Mouse (Mus musculus) liver, embryonic 12.5 days (tissue): Measurements from ENCODE around the gene Fbf1. TPM values are rescaled to one million over a fixed set of nuclear protein-coding genes. Genes with fewer than 3 reads are reported as not detected.

Source experiments
- ATAC-seq: fragments of 200-750 bp; cut with Nextera tagmentation; 2 replicates; pipeline ENCODE4 v1.8.0; 2017; ENCODE audit warnings: moderate number of reproducible peaks, mild to moderate bottlenecking, moderate library complexity
- H3K27ac ChIP-seq: fragments of 300-500 bp; sonication (generic); 2 replicates; pipeline ENCODE4 v1.5.1; 2016; ENCODE audit warnings: mild to moderate bottlenecking
- H3K27me3 ChIP-seq: fragments of 300-500 bp; sonication (generic); replicated peaks from 2 replicates; pipeline ENCODE4 v1.6.1; 2016; ENCODE audit warnings: mild to moderate bottlenecking, moderate library complexity
- H3K36me3 ChIP-seq: fragments of 300-500 bp; sonication (generic); 2 replicates; pipeline ENCODE4 v1.6.1; 2016; ENCODE audit warnings: mild to moderate bottlenecking, moderate library complexity
- H3K4me1 ChIP-seq: fragments of 300-500 bp; sonication (generic); 2 replicates; pipeline ENCODE4 v1.6.1; 2016
- H3K4me2 ChIP-seq: fragments of 300-500 bp; sonication (generic); 2 replicates; pipeline ENCODE4 v1.6.1; 2016; ENCODE audit warnings: mild to moderate bottlenecking, moderate library complexity
- H3K4me3 ChIP-seq: fragments of 300-500 bp; sonication (generic); 2 replicates; pipeline ENCODE4 v1.5.1; 2016; ENCODE audit warnings: mild to moderate bottlenecking, moderate library complexity
- H3K9ac ChIP-seq: fragments of 300-500 bp; sonication (generic); 2 replicates; pipeline ENCODE4 v1.6.1; 2016; ENCODE audit warnings: mild to moderate bottlenecking, moderate library complexity
- H3K9me3 ChIP-seq: fragments of 300-500 bp; sonication (generic); replicated peaks from 2 replicates; pipeline ENCODE4 v1.6.1; 2016; ENCODE audit warnings: mild to moderate bottlenecking, moderate library complexity
- WGBS: fragments of 180-500 bp; shearing (Covaris S2); methylation state at CpG from one replicate; pipeline ENCODE4 v1.1.7; 2016; ENCODE audit not compliant: insufficient replicate concordance; 5-methylcytosine and 5-hydroxymethylcytosine counted together
- polyA plus RNA-seq: library from polyadenylated mRNA; unstranded; fragments of >200 nt; fragmentation: Nextera tagmentation; extraction: Ambion mirVana; gene quantifications from 2 replicates; pipeline ENCODE4 v1.2.1, GENCODE M21; 2016

Gene Fbf1
- polyA plus RNA-seq, 1 experiment from 2014 or later, result 14.3 TPM

GRCm38 (mm10) chr11:116198639-116199531, 30.9 kb upstream of the Fbf1 start, which contains the start of the genes Ten1 and Acox1:
Gene Ten1, plus strand, starts transcription at chr11:116198855.
Gene Acox1, minus strand, starts transcription at chr11:116199045.
- Histone ChIP-seq H3K27ac (peak within 1 kb of the TSS; percentile 88), H3K9ac (peak within 1 kb of the TSS; percentile 87), H3K36me3 (peaks cover 13% of the 10 kb centered on the region; the same call in 1 of the 2 replicates), H3K9me3 (no peaks in the 10 kb centered on the region), H3K4me3 (peak within 1 kb of the TSS; percentile 82), H3K4me2 (peak within 1 kb of the TSS; percentile 94), H3K27me3 (no peaks in the 10 kb centered on the region), H3K4me1 (peaks cover 56% of the 10 kb centered on the region)
- ATAC-seq, result peak; percentile 97
- WGBS, result under 1% methylated on average over 62 of the region's 62 CpGs

- H3K36me3 ChIP-seq, result peaks cover 8% of the 10 kb centered on the region; the same call in 1 of the 2 replicates
- no peaks in the 10 kb centered on the region for H3K9me3 ChIP-seq
- H3K4me2 ChIP-seq, result peak overlapping the region; percentile 94
- peaks cover 52% of the 10 kb centered on the region for H3K4me1 ChIP-seq
- 19% methylated on average over 13 of the region's 13 CpGs for WGBS
- H3K27me3 ChIP-seq, result no peaks in the 10 kb centered on the region
- H3K27ac ChIP-seq, result peak overlapping the region; percentile 88
- H3K4me3 ChIP-seq, result peak overlapping the region; percentile 82
- peak overlapping the region; percentile 87 for H3K9ac ChIP-seq
- peak; percentile 14 for ATAC-seq
Observed at GRCm38 (mm10) chr11:116198132-116198531, 30.2 kb upstream of the Fbf1 start.

- Histone ChIP-seq H3K27ac (no peak overlapping the region), H3K4me1 (peaks cover 51% of the 10 kb centered on the region), H3K9me3 (no peaks in the 10 kb centered on the region), H3K27me3 (no peaks in the 10 kb centered on the region), H3K36me3 (peaks cover 8% of the 10 kb centered on the region; the same call in 1 of the 2 replicates), H3K4me3 (peak overlapping the region; percentile 82), H3K9ac (peak overlapping the region; percentile 87; the same call in 1 of the 2 replicates), H3K4me2 (peak overlapping the region; percentile 94)
- ATAC-seq, result no peak
- 79% methylated on average over 6 of the region's 6 CpGs for WGBS
Observed at GRCm38 (mm10) chr11:116197584-116197906, 29.6 kb upstream of the Fbf1 start.

GRCm38 (mm10) chr11:116196866-116197583, 29.1 kb upstream of the Fbf1 start:
- ATAC-seq, result no peak
- peak overlapping the region; percentile 94 for H3K4me2 ChIP-seq
- H3K9me3 ChIP-seq, result no peaks in the 10 kb centered on the region
- 91% methylated on average over 18 of the region's 18 CpGs for whole genome bisulfite sequencing
- H3K27ac ChIP-seq, result no peak overlapping the region
- peak overlapping the region; percentile 87; the same call in 1 of the 2 replicates for H3K9ac ChIP-seq
- no peaks in the 10 kb centered on the region for H3K27me3 ChIP-seq
- no peak overlapping the region; the same call in 1 of the 2 replicates for H3K4me3 ChIP-seq
- peaks cover 8% of the 10 kb centered on the region; the same call in 1 of the 2 replicates for H3K36me3 ChIP-seq
- H3K4me1 ChIP-seq, result peaks cover 53% of the 10 kb centered on the region

- H3K4me1 ChIP-seq, result peaks cover 51% of the 10 kb centered on the region
- H3K9me3 ChIP-seq, result no peaks in the 10 kb centered on the region
- peaks cover 8% of the 10 kb centered on the region; the same call in 1 of the 2 replicates for H3K36me3 ChIP-seq
- peak overlapping the region; percentile 6; the same call in 1 of the 2 replicates for H3K27ac ChIP-seq
- WGBS, result 70% methylated on average over 3 of the region's 3 CpGs
- H3K9ac ChIP-seq, result no peak overlapping the region
- H3K27me3 ChIP-seq, result no peaks in the 10 kb centered on the region
- no peak overlapping the region for H3K4me2 ChIP-seq
- no peak overlapping the region for H3K4me3 ChIP-seq
- no peak for ATAC-seq
Observed at GRCm38 (mm10) chr11:116196336-116196735, 28.4 kb upstream of the Fbf1 start.

- Histone ChIP-seq H3K4me2 (peak overlapping the region; percentile 31), H3K4me3 (no peak overlapping the region), H3K36me3 (peaks cover 10% of the 10 kb centered on the region), H3K9ac (0 out of 2 replicates have a peak overlapping the region, but pooled peaks have one; percentile 14), H3K4me1 (peaks cover 47% of the 10 kb centered on the region), H3K27me3 (no peaks in the 10 kb centered on the region), H3K9me3 (no peaks in the 10 kb centered on the region), H3K27ac (peak overlapping the region; percentile 73)
- no peak for ATAC-seq
- WGBS, result 19% methylated on average over 5 of the region's 5 CpGs
Observed at GRCm38 (mm10) chr11:116195252-116195651, 27.3 kb upstream of the Fbf1 start.

- Histone ChIP-seq H3K4me1 (peaks cover 45% of the 10 kb centered on the region), H3K27ac (peak overlapping the region; percentile 73; the same call in 1 of the 2 replicates), H3K4me2 (peak overlapping the region; percentile 31), H3K4me3 (no peak overlapping the region), H3K36me3 (peaks cover 16% of the 10 kb centered on the region), H3K27me3 (no peaks in the 10 kb centered on the region), H3K9me3 (no peaks in the 10 kb centered on the region), H3K9ac (peak overlapping the region; percentile 34; the same call in 1 of the 2 replicates)
- no peak for ATAC-seq
- 28% methylated on average over 8 of the region's 8 CpGs for WGBS
Observed at GRCm38 (mm10) chr11:116194619-116195018, 26.7 kb upstream of the Fbf1 start.

GRCm38 (mm10) chr11:116187226-116187930, 19.4 kb upstream of the Fbf1 start:
- Histone ChIP-seq H3K36me3 (peaks cover 61% of the 10 kb centered on the region), H3K4me2 (no peak overlapping the region)

GRCm38 (mm10) chr11:116186360-116186759, 18.4 kb upstream of the Fbf1 start:
- H3K4me3 ChIP-seq, result no peak overlapping the region
- H3K27ac ChIP-seq, result no peak overlapping the region
- WGBS, result 95% methylated on average over 11 of the region's 11 CpGs
- ATAC-seq, result no peak
- H3K36me3 ChIP-seq, result peaks cover 71% of the 10 kb centered on the region
- H3K4me2 ChIP-seq, result no peak overlapping the region
- H3K9ac ChIP-seq, result no peak overlapping the region
- no peaks in the 10 kb centered on the region for H3K27me3 ChIP-seq
- H3K4me1 ChIP-seq, result 0 out of 2 replicates have a peak, but pooled peaks cover 10% of the 10 kb centered on the region
- no peaks in the 10 kb centered on the region for H3K9me3 ChIP-seq

More at GRCm38 (mm10) chr11:116187226-116187930, 19.4 kb upstream of the Fbf1 start:
- H3K4me1 ChIP-seq, result 0 out of 2 replicates have a peak, but pooled peaks cover 16% of the 10 kb centered on the region
- WGBS, result 59% methylated on average over 11 of the region's 11 CpGs
- no peak overlapping the region for H3K9ac ChIP-seq
- no peaks in the 10 kb centered on the region for H3K9me3 ChIP-seq
- no peaks in the 10 kb centered on the region for H3K27me3 ChIP-seq
- H3K4me3 ChIP-seq, result no peak overlapping the region
- ATAC-seq, result no peak
- H3K27ac ChIP-seq, result no peak overlapping the region

GRCm38 (mm10) chr11:116185836-116186235, 17.9 kb upstream of the Fbf1 start:
- H3K4me2 ChIP-seq, result no peak overlapping the region
- H3K4me3 ChIP-seq, result no peak overlapping the region
- 0 out of 2 replicates have a peak, but pooled peaks cover 10% of the 10 kb centered on the region for H3K4me1 ChIP-seq
- no peak overlapping the region for H3K27ac ChIP-seq
- no peak overlapping the region for H3K9ac ChIP-seq
- WGBS, result 85% methylated on average over 3 of the region's 3 CpGs
- no peaks in the 10 kb centered on the region for H3K27me3 ChIP-seq
- H3K9me3 ChIP-seq, result no peaks in the 10 kb centered on the region
- H3K36me3 ChIP-seq, result peaks cover 74% of the 10 kb centered on the region
- ATAC-seq, result no peak

GRCm38 (mm10) chr11:116178411-116179121, 10.6 kb upstream of the Fbf1 start:
- Histone ChIP-seq H3K36me3 (peaks cover 91% of the 10 kb centered on the region), H3K4me1 (peaks cover 3% of the 10 kb centered on the region; the same call in 1 of the 2 replicates), H3K9me3 (no peaks in the 10 kb centered on the region), H3K27me3 (no peaks in the 10 kb centered on the region), H3K9ac (no peak overlapping the region), H3K27ac (no peak overlapping the region), H3K4me2 (no peak overlapping the region), H3K4me3 (no peak overlapping the region)
- ATAC-seq, result no peak
- WGBS, result 84% methylated on average over 20 of the region's 20 CpGs
